Mouse (Mus musculus) heart, postnatal 36 days (tissue): Measurements from ENCODE around the gene Elobl. TPM values are rescaled to one million over a fixed set of nuclear protein-coding genes. Genes with fewer than 3 reads are reported as not detected.

Experiments
- DNase-seq, 2 experiments: peaks; one replicate each; pipeline ENCODE4 v3.0.0; 2021 to 2022
- intact Hi-C: fragments of 180-260 bp; cut with DNase I; formaldehyde crosslinking; loops from one replicate; pipeline ENCODE4 v1.15.1; 2025
- total RNA-seq, 2 experiments: library from RNA; stranded (reverse); gene quantifications; 2 replicates each; pipeline ENCODE4 v1.2.3; 2021

The Elobl gene
- total RNA-seq, 2 experiments from 2014 or later = not detected

DNA sequence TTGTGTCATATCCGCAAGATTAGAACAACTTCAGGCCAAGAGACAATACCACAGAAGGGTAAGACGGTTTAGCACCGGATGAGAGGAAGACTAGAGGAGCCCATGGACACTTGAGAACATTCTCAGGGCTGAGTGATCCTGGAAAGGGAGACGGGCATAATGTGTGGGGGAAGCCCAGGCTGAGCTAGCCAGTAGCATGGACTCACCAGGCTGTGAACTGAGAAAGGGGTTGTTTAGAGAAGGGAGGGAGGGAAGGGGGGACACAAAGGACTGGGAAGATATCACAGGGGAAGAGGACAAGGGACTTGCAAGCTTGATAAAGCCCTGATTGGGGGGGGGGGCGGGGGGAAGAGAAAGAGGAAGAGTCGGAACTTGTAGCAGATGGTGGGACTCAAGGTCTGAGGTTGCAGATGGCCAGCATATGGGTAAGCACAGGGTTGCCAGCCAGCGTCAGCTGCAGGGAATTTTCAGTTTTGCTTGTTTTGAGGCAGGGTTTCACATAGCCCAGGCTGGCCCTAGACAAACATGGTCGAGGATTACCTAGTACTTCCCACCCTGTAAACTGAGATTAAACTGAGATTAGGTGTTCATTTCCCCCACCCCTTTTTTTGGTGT is 20.7 kb downstream of the Elobl start:
- no peak for DNase-seq
- intact Hi-C loops = no loop called here

DNA sequence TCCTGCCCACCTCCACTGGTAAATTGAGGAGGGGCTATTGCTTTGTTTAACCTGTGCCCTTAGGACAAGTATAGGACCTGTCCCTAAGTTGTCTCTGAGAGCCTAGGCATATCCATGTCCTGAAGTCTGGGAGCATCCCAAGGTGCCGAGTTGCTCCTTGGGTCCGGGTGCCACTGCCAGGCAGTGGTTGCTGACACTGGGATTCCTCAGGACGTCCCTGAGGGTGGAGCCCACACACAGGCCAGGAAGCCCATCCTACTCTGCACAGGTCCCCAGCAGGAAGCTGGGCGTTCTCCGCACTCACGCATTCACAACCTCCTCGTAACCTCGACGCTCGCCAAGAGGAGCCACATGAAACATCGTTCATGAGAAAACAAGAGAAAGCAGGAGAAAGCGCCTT is 25.2 kb downstream of the Elobl start:
- intact Hi-C loops = no loop called here
- DNase-seq = no peak

DNA sequence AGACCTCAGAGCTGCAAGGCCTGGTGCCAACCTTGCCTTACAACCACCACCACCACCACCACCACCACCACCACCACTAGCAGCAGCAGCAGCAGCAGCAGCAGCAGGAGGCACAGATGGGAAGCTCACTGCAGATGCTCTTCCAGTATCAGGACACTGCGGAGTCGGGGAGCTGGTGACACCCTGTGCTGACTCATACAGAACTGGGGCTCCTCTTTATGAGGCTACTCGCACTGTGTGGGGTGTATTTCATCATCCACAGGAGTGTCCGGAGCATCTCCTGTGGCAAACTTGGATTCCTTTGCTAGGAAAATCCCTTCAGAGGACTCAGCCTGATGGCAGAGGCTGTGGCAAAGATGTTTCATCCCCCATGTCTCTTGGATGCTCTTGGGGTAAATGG is 27.1 kb downstream of the Elobl start:
- intact Hi-C loops = no loop called here
- no peak for DNase-seq

DNA sequence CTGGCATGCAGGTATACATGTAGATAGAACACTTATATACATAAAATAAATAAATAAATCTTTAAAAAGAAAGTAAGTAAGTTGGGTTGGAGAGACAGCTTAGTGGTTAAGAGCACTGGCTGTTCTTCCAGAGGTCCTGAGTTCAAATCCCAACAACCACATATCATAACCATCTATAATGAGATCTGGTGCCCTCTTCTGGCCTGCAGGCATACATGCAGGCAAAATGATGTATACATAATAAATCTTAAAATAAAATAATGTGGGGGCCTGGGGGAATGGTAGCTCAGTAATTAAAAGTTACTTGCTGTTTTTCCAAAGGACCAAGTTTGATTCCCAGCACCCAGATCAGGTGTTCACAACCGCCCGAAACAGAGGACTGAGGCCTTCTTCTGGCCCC is 28.0 kb downstream of the Elobl start:
- intact Hi-C loops = no loop called here
- no peak for DNase-seq

DNA sequence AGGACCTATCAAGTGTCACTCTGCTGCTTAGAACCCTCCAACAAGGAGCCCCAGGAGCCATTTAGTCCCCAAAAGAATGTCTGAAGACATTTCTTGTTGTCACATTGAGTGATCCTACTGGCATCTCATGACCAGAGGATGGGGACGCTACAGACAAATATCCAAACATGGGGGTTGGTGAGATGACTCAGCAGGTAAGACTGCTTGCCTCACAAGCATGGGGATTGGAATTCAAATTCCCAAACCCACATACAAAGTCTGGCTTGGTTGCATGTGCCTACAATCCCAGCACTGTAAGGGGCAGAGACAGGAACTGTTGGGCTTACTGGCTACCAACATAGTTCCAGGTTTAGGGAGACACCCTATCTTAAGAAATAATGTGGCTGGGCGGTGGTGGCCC is 28.8 kb downstream of the Elobl start:
- no peak for DNase-seq
- intact Hi-C loops = no loop called here

DNA sequence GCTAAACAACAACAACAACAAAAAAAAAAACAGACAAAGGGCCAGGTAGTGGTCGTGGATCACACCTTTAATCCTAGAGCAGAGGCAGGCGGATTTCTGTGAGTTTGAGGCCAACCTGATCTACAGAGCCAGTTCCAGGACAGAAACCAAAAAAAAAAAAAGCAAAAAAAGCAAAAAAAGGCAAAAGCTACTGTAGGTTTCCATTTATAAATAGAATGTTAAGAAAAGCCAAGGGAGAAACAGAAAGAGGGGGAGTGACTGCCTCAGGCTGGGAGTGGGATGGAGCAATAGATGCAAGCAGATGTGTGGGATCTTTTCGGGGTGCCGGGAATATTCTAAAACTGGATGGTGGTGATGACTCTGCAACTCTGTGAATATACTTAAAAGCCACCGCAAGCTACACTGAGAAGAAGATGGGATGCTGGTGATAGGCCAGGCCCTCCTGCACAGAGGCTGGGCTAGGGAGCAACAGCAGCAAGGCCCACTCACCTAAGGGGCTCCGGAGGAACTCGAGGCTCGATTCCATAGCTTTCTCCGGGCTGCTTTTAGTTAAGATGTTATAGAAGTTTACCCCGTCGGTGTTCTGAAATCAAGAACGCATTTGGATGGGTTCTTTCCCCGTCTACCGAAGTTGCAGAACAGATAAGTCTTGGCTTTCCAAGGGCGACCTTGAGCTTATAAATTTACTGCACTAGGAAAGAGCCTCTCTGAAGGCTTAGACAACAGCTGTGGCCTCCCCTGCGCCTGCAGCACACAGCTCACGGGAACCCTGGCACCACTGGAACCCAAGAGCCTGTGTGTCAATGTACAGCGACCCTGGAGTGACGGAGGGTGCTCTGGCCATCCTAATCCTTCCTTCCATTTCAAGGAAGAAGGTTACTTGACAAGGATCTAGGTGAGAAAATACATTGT is 32.4 kb downstream of the Elobl start:
- intact Hi-C loops = no loop called here
- DNase-seq = no peak

DNA sequence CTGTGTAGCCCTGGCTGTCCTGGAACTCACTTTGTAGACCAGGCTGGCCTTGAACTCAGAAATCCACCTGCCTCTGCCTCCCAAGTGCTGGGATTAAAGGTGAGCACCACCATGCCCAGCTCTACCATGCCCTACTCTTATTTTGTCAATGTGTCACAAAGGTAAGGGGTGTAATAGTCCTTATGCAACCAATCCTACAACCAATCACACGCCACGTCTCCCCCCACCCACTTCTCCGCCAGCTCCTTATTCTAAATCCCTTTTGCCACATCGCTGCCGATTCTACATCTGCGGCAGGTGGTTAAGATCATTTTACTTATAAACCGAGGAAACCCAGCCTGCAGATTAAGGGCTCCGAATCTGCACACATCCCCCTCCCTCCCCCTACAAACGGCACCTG is 33.7 kb downstream of the Elobl start:
- no peak for DNase-seq
- intact Hi-C loops = no loop called here

DNA sequence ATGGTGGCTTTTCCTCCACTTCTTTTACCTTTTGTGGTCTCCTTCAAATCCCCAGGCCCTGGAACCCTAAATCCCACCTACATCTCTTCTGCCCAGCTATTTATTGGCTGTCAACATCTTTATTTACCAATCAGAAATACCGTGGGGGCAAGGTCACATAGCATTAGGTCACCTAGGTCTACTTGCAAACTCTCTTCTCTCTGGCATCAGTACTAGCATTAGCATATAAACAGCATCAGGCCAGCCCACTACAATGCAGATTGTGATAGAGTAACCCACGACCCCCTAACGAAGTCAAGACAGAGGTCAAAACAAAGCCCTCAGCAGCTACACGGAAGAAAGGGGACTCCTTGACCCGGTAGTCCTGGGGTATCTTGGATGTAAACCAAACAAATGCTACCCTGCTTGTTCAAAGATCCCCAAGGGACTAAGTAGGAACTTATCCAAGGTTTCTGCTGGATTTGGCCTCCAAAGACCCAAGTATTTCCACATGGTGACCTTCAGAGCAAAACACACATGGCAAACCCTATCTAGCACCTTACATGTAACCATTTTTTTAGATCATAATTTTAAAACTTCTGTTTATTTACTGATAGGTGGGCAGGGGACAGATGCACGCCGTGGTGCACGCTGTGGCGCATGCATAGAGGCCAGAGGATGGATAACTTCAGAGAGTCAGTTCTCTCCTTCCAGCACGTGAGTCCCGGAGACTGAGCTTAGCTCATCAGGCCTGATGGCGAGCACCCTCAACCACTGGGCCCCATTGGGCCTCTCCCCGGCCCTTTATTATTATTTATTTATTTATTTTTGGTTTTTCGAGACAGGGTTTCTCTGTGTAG is 34.8 kb downstream of the Elobl start:
- intact Hi-C loops = no loop called here
- DNase-seq = no peak

DNA sequence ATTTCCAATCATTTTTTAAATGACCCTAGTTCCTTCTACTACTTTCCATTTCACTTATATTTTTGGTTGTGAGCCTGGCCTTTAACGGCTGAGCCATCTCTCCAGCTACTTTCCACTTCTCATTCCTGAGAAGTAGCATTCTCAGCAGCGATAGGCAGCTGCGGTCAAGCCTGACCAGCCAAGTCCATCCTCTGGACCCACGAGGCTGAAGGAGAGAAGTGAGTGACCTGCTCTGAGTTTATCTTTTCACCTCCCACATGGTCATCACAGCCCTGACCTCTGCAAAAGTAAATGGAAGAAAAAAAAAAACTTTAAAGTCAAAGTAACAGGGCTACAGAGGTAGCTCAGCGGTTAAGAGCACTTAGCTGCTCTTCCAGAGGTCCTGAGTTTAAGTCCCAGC is 40.2 kb downstream of the Elobl start:
- intact Hi-C loops = no loop called here

More for the DNA sequence above, 40.2 kb downstream of the Elobl start:
- DNase-seq = no peak

Other genes starting within 250 kb of the Elobl start
- 100 to 1,000 TPM; 192 TPM for gene Msi2, start 248.4 kb downstream of the Elobl start, total RNA-seq
- 100 to 1,000 TPM; 117 to 139 TPM for gene Akap1, start 102.3 kb downstream of the Elobl start, total RNA-seq
- 10 to 100 TPM; 19.2 to 21.7 TPM for gene Scpep1, start 11.5 kb downstream of the Elobl start, total RNA-seq
- 1 to 10 TPM; 4.9 TPM for gene Coil, start 3.3 kb upstream of the Elobl start, total RNA-seq
- 10 to 100 TPM; 23.1 to 27.3 TPM for gene Trim25, start 32.4 kb upstream of the Elobl start, total RNA-seq
- gene Dgke, start 99.9 kb upstream of the Elobl start, total RNA-seq = 10 to 100 TPM in 1 of 2 experiments, 1 to 10 TPM in 1; 10.0 to 14.3 TPM
- not detected for gene Gm525, start 106.9 kb upstream of the Elobl start, total RNA-seq